Mouse (Mus musculus) right cerebral cortex, adult 2 months (tissue): ENCODE results near the gene Pacs1.
"Not testable (repeated sequence)": the region's sequence is repeated elsewhere in the genome, so short reads cannot be mapped to it uniquely, and the experiment has no call there.

ENCODE experiments used
- DNase-seq, 2 experiments: peaks; one replicate each; pipeline ENCODE4 v3.0.0; 2021 to 2022; ENCODE audit warnings: low spot score in 2 of 2

Gene Pacs1

GRCm38 (mm10) chr19:5097521-5098362 lies 175.2 kb downstream of the Pacs1 start:
- DNase-seq: no peak

DNA sequence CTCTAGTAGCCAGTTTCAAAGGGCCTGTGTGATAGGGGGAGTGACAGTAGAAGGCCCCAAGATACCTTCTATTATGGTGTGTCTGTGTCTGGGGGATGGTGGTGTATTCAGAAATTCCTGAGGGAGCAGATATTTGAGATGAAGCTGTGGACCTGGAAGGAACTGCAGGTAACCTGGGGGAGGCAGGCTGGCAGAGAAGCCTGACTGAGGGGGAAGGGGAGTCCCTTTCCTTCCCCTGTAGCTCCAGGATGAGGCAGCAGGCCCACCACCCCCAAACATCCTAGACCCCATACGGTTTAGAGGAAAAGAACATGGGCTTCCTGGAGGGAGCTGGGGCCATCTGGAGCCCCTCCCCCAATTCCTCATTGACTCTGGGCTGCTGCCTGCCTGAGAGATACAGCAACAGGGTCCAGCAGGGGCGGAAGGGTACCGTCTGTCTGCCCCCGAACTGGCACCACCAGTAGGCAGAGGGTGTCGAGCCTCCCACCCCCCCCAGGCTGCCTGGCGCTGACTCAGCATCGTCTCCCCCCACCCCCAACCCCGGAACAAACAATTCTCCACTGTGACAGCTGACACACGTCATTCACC lies 176.9 kb downstream of the Pacs1 start:
- DNase-seq: no peak

- DNase-seq: peak in 1 of 2 experiments; percentile 63
These were observed 178.0 kb downstream of the Pacs1 start for GRCm38 (mm10) chr19:5094746-5095417.

GRCm38 (mm10) chr19:5094243-5094632 lies 178.7 kb downstream of the Pacs1 start:
- DNase-seq: peak; percentile 99 to 100

DNA sequence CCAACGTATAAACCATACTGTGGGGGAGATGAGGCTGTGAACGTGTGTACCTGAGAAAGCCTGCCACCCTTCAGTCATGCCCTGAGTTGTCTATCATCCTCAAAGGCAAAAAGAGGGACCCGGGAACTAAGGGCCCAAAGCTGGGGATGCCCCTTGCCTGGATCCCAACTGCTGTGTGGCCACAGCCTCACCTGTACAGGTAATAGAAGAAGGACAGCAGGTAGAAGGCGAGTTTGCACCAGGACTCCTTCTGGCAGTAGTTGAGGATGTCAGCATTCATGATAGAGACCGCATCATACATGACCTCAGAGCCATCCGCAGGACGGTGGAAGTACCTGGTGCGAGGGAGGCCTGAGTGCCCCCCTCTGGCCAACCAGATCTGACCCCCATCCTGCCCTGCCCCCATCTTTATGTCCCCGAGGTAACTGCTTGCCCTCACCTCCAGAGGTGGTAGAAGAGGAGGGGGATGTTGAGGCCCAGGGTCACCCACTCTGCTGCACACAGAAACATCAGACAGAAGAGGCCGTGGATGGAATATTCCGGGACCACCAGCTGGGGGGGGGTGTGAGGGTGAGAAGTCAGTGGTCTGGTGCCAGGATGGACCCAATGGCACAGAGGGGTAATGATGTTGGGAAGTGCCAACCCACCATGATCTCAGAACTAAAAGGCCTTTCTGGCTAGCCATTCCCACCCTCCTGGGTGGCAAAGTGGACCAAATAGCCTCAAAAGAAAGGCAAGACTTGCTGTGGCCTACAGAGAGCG lies 179.3 kb downstream of the Pacs1 start:
- no peak for DNase-seq

- no peak for DNase-seq
These were observed 180.8 kb downstream of the Pacs1 start for GRCm38 (mm10) chr19:5092083-5092482.

DNA sequence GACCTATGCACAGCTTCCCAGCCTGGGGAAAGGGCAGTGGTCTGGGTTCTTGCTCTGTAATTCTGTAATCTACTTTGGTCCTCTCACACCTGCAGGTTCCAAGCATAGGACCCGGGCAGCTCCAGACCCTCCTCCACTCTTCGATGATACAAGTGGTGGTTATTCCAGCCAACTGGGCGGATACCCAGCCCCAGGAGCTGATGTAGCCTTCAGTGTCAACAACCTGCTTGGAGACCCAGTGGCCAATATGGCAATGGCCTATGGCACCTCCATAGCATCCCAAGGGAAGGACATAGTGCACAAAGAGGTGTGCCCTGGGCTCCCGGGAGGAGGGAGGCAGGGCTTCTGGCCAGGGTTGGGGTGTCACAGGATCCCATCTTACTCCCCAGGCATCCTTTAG lies 183.6 kb downstream of the Pacs1 start:
- DNase-seq: no peak

DNA sequence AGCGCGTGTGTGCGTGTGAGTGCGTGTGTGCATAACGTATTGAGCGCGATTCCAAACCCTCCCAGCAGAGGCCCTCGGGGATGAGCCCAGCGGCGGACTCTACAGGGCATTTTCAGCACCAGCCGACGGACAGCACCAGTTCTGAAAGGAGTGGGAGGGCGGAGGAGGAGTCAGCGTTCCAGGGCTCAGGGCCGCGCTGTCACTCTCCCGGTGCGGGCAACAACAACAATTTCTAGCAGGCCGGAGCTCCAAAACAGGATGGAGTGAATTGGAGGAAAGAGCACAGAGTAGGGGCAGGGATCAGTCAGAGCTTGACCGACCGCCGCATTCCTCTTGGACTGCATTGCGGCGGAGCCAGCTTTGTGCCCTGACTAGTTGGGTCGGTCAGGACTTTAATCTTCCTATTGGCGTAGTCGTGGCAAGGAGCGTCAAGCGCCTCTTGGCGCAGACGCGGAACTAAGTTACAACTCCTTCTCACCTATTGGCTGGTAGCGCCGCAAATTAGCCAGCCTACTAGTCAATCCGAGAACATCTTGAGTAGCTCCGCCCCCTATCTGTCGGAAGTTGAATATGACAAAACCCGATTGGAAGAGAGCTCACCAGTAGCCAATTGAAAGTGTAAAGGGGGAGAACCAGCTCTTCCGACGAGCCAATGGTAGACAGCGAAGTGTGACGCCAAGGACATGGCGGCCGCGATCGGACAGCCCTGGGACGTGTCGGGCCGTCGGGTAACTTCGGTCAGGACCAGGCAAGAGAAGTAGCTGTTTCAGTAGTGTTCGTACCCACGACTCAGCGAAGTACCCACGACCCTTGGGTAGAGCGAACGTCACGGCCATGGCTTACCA lies 184.8 kb downstream of the Pacs1 start, which contains the start of gene Yif1a:
TSS of gene Yif1a (plus strand) at position 655 of the 845 bp plus-strand sequence.
- peak; percentile 95 to 96 for DNase-seq

DNA sequence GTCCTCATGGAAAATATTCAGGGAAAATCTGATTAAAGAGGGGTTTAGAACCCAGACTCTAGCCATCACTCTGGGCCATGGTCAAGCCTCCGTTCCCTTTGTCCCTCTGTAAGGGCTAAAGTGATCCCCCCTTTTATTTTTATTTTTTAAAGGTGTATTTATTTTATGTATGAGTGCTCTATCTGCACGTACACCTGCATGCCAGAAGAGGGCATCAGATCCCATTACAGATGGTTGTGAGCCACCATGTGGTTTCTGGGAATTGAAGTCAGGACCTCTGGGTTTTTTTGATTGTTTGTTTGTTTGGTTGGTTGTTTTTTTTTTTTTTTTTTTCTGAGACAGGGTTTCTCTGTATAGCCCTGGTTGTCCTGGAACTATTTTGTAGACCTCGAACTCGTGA lies 186.4 kb downstream of the Pacs1 start:
- DNase-seq: not testable (repeated sequence)

DNA sequence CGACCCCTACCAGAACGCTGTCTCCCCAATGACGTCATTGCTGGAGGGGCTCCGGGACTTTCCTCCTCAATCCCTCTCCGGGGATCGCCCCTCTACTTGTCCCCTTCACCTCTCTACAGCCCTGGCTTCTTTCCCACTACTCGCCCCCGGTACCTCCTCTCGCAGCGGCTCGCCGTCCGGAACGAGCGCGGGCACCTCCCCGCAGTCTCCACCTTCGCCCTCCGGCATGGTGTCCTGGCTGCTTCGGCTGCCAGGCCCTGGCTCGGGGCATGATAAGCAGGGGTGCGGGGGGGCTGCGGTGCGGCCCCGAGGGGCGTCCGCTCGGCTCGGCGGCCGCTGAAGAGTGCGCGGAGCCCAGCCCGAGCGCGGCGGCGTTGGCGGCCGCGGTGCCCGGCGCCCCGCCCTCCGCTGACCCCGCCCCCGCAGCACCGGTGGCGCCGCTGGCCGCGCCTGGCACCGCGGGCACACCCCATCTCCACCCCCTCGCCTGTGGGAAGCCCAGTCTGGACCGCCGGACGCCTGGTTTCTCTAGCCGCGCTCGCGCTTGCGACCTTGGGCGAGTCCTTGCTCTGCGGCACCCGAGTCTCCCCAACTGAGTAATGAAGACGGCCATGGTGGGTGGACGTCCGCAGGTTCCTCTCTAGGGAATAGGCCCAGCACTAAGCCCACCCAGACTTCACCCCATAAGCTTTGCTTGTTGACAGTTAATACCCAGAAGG lies 187.6 kb downstream of the Pacs1 start, which contains the start of gene Tmem151a:
TSS of gene Tmem151a (minus strand) at position 387 of the 719 bp plus-strand sequence.
- peak in 1 of 2 experiments; percentile 57 for DNase-seq

GRCm38 (mm10) chr19:5084834-5085144 lies 188.1 kb downstream of the Pacs1 start:
- DNase-seq: no peak

DNA sequence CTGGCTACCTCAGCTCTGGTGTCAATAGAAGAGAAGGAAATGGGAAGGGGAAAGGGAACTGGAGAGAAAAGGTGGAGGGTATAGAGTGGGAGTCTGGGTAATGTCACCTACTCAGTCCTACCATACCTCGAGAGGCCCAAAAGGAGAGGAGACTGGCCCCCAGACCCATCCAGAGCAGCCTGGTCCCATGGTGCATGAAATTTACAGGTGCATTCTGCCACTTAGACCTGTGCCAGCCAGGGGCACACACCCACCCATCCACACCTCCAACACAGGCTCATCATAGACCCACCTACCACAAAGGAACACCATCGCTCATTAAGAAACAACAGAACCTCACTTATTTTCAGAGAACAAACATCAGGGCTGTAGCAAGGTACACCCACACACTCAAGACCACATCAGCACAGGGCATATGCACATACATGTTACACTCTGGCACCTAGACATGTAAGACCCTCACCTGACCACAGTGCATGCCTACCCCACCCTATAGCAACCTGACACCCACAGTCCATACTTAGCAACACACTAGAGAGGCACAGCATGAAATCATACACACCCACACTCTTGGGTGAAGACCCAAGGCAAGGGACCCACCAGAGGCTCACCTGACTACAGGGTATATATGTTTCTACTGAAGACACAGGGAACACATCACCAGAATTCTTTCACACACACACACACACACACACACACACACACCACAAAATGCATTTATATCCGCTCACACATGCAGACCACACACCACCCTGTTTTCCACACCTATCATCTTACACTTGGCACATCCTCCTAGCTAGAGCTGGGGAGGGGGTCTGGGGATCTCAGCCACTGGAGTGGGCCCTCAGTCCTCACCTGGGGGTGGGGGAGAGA lies 188.7 kb downstream of the Pacs1 start:
- peak in 1 of 2 experiments; percentile 62 for DNase-seq
